Mouse (Mus musculus) lung, postnatal 25 days (tissue): ENCODE data around the gene Kcnip4.

Experiments
- DNase-seq: peaks from one replicate; pipeline ENCODE4 v3.0.0; 2022; ENCODE audit warnings: low spot score

The Kcnip4 gene

DNA sequence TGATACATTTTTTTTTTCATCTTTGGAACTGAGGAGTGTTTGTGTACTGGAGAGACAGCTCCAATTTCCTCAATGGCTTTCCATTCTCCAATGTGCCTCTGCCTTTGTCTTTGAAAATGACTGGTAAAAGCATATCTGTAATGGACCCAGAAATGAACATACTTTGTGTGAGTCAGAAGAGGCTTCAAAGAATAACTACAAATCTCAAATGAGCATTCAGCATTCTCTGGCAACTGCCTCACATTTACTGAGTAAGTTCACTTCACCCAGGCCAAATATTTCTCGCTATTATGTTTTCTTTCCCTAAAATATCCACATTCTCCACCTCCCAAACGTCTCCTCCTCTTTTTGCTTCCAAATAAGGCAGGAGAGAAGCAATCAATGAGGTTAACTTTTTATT is 646.6 kb downstream of the Kcnip4 start:
- no peak for DNase-seq

GRCm38 (mm10) chr5:48864268-48864967 is 660.3 kb downstream of the Kcnip4 start:
- DNase-seq = no peak

GRCm38 (mm10) chr5:48840971-48841370 is 683.7 kb downstream of the Kcnip4 start:
- DNase-seq = no peak

DNA sequence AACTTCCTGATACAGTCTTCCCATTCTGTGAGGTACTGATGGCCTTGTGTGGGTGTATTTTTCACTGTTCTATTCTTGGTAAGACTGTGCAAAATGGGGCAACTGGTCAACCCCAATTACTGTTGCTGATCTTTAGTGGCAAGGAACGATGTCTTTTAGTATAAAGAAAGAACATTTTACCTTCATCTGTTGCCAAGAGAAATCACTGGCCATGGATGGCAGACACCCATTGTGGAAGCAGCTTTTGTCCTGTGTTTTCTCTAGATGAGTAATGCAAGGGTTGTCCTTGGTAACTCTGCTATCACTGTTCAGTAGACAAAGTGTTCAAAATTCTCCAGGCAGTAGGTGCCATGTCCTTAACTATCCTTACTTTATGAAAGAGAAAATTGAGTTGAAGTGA is 729.2 kb downstream of the Kcnip4 start:
- DNase-seq = no peak

- no peak for DNase-seq
These were observed 745.3 kb downstream of the Kcnip4 start for GRCm38 (mm10) chr5:48779376-48779775.

DNA sequence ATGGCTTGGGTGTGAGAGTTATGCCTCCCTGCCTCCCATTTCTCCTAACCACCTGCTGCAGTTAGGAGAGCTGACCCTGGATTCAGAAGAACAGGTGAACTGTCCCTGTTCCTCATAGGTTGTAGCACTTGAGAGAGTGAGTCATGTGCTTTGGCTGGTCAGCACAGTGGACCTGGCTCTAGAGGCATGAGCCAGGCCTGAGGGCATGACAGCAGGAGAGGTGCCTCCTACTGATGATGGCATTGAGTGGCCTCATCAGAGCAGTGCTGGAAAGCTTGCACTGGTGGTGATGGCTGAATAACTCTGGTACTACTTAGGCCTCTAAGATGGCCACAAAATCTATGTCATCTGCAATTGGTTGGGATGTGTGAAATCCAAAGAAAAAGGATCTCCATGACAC is 776.1 kb downstream of the Kcnip4 start:
- no peak for DNase-seq

DNA sequence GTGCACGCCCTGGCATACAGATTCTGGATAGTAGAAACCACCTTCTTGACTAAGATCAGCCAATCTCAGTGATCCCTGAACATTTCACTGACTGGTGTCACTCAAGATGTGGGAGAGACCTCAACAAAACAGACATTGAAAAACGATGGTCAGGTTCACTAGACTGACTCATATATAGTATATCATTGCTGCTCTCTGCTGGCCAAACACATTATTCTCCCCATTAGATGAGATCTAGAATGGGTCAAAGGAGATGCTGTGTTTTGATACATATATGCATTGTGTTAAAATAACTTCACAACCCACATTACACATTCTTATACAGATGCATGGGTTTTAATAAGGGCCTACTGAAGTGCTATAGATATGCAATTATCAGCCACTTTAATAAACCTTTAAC is 787.1 kb downstream of the Kcnip4 start:
- DNase-seq = no peak

GRCm38 (mm10) chr5:48718166-48718565 is 806.5 kb downstream of the Kcnip4 start:
- no peak for DNase-seq

DNA sequence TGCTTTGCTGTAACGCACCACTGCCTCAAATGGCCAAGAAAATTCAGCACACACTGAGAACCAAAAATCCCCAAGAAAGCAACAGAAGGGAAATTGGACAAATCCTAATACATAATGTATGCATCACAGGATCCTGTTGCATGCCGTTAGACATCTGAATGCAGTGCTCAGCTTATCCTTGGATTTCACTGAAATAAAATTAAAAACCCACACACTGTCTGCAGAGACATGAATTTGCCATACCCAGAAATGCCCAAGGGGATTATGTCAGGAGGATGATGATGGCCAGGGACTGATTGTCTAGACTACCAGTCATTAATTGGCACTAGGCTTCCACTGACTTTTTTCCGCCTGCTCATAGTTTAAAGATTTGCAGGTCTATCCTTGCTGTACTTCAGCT is 818.7 kb downstream of the Kcnip4 start:
- no peak for DNase-seq

DNA sequence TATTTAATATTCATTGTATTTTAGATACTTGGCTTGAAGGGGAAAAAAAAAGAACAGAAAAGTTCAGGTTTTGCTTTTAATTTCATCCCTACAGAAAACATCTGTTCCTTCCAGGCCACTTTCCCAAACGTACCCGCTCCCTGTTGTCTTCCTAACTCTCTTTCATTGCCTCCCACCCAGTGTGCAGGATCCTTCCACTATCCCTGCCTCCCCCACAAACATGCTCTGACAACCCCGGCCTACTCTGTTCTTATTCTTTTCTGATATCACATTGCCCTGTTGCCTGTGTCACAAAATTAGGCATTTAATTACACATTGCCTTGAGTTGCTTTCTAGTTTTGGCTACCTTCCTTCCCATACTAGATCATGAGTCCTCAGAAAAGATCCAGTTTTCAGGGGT is 837.6 kb downstream of the Kcnip4 start:
- no peak for DNase-seq

GRCm38 (mm10) chr5:48679733-48680595 is 844.7 kb downstream of the Kcnip4 start:
- DNase-seq = no peak

- DNase-seq = no peak
These were observed 862.2 kb downstream of the Kcnip4 start for GRCm38 (mm10) chr5:48662504-48662903.

GRCm38 (mm10) chr5:48659975-48660374 is 864.7 kb downstream of the Kcnip4 start:
- DNase-seq = no peak

DNA sequence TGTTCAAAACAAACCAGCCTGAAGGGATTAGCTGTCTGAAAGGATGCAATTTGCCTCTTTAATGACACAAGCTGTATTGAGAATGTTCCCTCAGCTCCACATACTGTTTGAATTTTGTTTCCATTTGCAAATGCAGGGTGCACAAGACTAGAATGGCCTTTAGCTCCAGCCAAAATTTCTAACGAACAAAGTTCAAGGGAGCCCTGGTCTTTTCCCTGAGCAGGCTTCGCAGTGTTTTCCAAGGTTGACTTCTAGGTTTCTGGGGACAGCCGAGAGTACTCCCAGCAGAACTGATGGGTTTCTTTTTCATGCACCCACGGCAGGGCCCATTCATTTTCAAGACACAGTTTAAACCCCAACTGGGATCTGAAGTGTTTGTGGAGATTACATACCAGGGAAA is 874.2 kb downstream of the Kcnip4 start:
- no peak for DNase-seq

DNA sequence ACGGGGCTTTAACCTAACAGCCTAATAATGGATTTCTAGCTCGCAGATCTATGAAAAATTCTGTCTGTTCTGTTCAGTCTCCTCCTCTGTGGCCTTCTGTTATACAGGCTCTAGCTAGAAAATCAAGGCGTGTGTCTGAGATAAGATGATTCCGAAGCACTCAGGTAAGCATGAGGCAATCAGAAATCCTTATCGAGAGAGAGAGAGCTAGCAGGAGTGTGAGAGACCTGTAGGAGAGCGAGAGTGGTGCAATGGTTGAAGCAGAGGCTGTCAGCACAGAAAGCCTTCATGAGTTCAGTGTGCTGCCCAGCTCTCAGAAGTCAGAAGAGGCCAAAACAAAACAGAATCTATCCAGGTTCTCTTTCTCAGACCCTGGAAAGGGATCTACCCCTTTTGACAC is 888.0 kb downstream of the Kcnip4 start:
- no peak for DNase-seq

DNA sequence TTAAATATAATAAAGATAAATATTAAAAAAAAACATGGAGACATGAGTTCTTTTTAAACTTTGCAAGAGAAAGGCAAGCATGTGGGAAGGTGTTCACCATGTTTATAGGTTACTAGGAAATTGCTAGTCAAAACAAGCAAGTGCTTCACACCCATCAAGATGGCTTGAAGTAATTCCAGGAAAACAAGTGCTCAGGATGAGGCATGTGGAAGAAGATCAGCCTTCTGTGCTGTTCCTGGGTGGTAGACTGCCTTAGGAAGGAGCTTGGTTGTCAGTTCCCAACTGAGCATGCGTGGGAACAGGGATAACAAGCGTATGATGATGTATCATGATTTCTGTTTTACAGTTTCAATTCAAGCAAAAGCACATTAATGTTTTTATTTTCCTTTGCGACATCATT is 891.1 kb downstream of the Kcnip4 start:
- no peak for DNase-seq

- DNase-seq = no peak
These were observed 901.3 kb downstream of the Kcnip4 start for GRCm38 (mm10) chr5:48623370-48623769.

DNA sequence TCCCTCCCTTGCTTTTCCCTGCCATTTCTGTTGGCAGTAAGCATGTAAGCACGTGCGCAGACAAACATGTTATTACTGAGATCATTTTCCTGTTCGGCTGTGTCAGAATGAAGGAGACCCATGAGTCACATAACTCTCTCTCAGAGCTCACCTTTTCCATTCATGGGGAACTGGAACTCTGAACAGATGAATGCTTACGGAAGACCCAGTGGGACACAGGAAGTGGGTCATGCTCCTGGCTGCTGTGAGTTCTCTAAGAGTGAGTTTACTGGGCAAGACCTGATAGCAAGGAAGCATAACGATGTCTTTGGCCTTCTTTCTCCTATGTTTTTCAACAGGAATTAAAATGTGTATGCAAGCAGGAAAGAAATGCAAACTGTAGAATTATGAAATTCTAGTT is 917.8 kb downstream of the Kcnip4 start:
- no peak for DNase-seq

DNA sequence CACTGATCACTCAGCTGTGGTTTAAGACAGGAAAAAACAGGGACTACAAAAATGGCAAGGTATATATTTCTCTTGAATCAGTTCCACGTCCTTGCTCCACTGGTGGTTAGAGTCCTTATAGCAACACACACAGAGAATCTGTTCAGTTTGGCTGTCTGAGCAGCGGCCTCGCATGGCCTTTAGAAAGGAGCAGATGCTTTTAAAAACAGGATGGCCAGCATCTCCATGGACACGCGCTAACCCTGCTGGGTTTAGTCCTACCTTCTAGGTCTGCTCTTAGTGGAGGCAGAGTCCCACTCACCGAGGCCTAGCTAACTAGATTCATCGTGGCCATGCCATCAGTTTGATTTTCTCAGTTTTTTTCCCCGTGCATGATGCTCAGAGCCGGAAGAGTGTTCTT is 918.4 kb downstream of the Kcnip4 start:
- DNase-seq = no peak

GRCm38 (mm10) chr5:48599481-48600040 is 925.1 kb downstream of the Kcnip4 start:
- DNase-seq = no peak

- DNase-seq = no peak
These were observed 936.7 kb downstream of the Kcnip4 start for GRCm38 (mm10) chr5:48588014-48588413.

- DNase-seq = no peak
These were observed 941.3 kb downstream of the Kcnip4 start for GRCm38 (mm10) chr5:48583431-48583830.

DNA sequence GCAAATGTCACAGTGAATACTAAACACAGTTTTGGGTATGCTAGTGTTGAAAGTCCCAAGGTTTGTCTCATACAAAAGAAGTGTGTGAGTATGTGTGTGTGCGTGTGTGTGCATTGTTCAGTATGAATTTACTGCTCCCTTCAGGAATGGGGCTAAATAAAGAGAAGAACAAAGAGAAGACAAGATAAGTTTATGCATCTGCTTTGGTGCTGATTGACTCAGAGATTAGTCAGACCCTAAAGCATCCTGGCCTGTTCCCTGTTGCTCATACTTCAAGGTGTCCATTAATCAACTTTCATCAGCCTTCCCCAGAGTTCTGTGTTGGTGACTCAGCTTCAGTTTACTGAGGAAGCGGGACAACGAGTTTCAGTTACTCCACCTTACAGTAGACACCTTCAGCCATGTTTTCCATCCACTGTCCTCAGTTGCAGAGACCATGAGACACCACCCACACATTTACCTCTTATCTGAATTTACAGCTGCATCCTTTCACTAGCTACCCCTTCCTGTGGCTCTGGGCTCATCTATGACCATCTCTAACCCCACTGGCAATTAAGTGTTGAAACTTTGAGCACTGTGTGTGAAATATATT is 960.6 kb downstream of the Kcnip4 start:
- DNase-seq = no peak
